In the genomic region with DNA sequence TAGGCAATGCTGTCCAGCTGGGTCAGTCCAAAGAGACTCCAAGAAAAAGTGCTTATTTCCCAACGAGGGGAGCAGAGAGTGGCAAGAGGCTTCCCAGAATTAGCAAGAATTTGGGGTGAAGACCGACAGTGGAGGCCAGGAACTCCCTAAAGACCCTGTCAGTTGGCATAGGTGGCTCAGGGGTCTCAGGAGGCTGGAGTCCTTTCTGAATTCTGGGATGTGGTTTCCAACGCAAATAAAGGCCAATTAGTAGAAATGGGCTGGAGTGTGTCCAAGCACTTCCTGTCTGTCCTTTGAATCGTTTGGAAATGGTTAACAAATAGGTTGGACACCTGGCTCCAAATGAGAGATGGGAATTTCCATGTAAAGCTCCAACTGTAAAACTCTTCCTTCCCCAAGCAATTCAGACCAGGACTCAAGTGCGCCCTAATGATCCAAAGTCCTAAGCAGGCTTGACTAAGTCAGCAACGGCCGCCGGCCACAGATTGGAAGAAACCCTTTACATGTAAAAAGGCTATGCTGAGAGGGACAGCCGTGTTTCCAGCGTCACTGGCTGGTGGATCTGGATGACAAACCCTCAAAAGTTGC, we compare ENCODE assay signal across 11 mouse cellular contexts. TPM values are rescaled to one million over a fixed set of nuclear protein-coding genes. Genes with fewer than 3 reads are reported as not detected.
A peak's percentile ranks its signal among the peaks of the same experiment; 100 is the strongest.
DNase-seq lines count a peak whose midpoint lies in the region; ATAC-seq and TF ChIP-seq lines count a peak whose summit lies in the region.
"Had no signal": no experiment of that assay in that cellular context is flagged by ENCODE, and none has a peak within 500 bp of the region (broad histone marks: within the 10 kb centered on the region; RNA-seq: fewer than 3 reads in every experiment).

No protein-coding gene starts in this region.

- no peak overlapping the region for H3K4me2 ChIP-seq in heart, embryonic 12.5 days
- no peak overlapping the region for H3K4me2 ChIP-seq in midbrain, postnatal 0 days (ENCODE audit: low read depth, low read length, poor library complexity, severe bottlenecking)
- no peak overlapping the region for H3K4me2 ChIP-seq in midbrain, embryonic 13.5 days (replicated peaks)
- no peak overlapping the region for H3K4me2 ChIP-seq in kidney, embryonic 15.5 days
- peak overlapping the region; percentile 20 for H3K4me2 ChIP-seq in stomach, embryonic 16.5 days (ENCODE audit: low read depth, low read length)
- H3K4me2 ChIP-seq: embryonic facial prominence, embryonic 13.5 days; hindbrain, embryonic 15.5 days; limb, embryonic 13.5 days had no signal

- no peak overlapping the region for H3K4me3 ChIP-seq in heart, embryonic 12.5 days
- H3K4me3 ChIP-seq in midbrain, postnatal 0 days (ENCODE audit: low read depth, low read length): no peak overlapping the region
- no peak overlapping the region for H3K4me3 ChIP-seq in midbrain, embryonic 13.5 days (replicated peaks)
- no peak overlapping the region for H3K4me3 ChIP-seq in kidney, embryonic 15.5 days (replicated peaks)
- H3K4me3 ChIP-seq in stomach, embryonic 16.5 days (replicated peaks; ENCODE audit: low read length): no peak overlapping the region
- H3K4me3 ChIP-seq: embryonic facial prominence, embryonic 13.5 days; hindbrain, embryonic 15.5 days; limb, embryonic 13.5 days had no signal

- no peaks in the 10 kb centered on the region for H3K27me3 ChIP-seq in heart, embryonic 12.5 days (replicated peaks)
- no peaks in the 10 kb centered on the region for H3K27me3 ChIP-seq in midbrain, postnatal 0 days (ENCODE audit: insufficient read depth, low read length)
- no peaks in the 10 kb centered on the region for H3K27me3 ChIP-seq in midbrain, embryonic 13.5 days
- H3K27me3 ChIP-seq in kidney, embryonic 15.5 days: no peaks in the 10 kb centered on the region
- H3K27me3 ChIP-seq in stomach, embryonic 16.5 days (ENCODE audit: control insufficient read depth, insufficient read depth, low read length): no peaks in the 10 kb centered on the region
- H3K27me3 ChIP-seq: embryonic facial prominence, embryonic 13.5 days; hindbrain, embryonic 15.5 days; limb, embryonic 13.5 days had no signal

- H3K4me1 ChIP-seq in heart, embryonic 12.5 days (replicated peaks): peaks cover 57% of the 10 kb centered on the region
- H3K4me1 ChIP-seq in midbrain, postnatal 0 days (ENCODE audit: insufficient read depth, low read length): no peaks in the 10 kb centered on the region
- 0 out of 2 replicates have a peak, but pooled peaks cover 3% of the 10 kb centered on the region for H3K4me1 ChIP-seq in midbrain, embryonic 13.5 days (replicated peaks)
- H3K4me1 ChIP-seq in kidney, embryonic 15.5 days: peaks cover 60% of the 10 kb centered on the region
- peaks cover 55% of the 10 kb centered on the region for H3K4me1 ChIP-seq in stomach, embryonic 16.5 days (ENCODE audit: control insufficient read depth, insufficient read depth, low read length)
- H3K4me1 ChIP-seq: hindbrain, embryonic 15.5 days had no signal

- H3K9me3 ChIP-seq in heart, embryonic 12.5 days (replicated peaks): no peaks in the 10 kb centered on the region
- H3K9me3 ChIP-seq in midbrain, postnatal 0 days (ENCODE audit: low read length): no peaks in the 10 kb centered on the region
- H3K9me3 ChIP-seq in midbrain, embryonic 13.5 days: no peaks in the 10 kb centered on the region
- no peaks in the 10 kb centered on the region for H3K9me3 ChIP-seq in kidney, embryonic 15.5 days (replicated peaks)
- no peaks in the 10 kb centered on the region for H3K9me3 ChIP-seq in stomach, embryonic 16.5 days (replicated peaks; ENCODE audit: control insufficient read depth, low read length)
- H3K9me3 ChIP-seq: embryonic facial prominence, embryonic 13.5 days; hindbrain, embryonic 15.5 days; limb, embryonic 13.5 days had no signal

- ATAC-seq in heart, embryonic 12.5 days (ENCODE audit: insufficient number of reproducible peaks, low FRiP score): no peak
- no peak for ATAC-seq in midbrain, postnatal 0 days (ENCODE audit: low FRiP score)
- no peak for ATAC-seq in midbrain, embryonic 13.5 days
- no peak for ATAC-seq in kidney, embryonic 15.5 days (replicated peaks; ENCODE audit: low FRiP score)
- ATAC-seq in stomach, embryonic 16.5 days (ENCODE audit: insufficient read depth, low FRiP score): no peak

- no peaks in the 10 kb centered on the region for H3K36me3 ChIP-seq in heart, embryonic 12.5 days
- H3K36me3 ChIP-seq in midbrain, postnatal 0 days (ENCODE audit: insufficient read depth, low read length): no peaks in the 10 kb centered on the region
- H3K36me3 ChIP-seq in midbrain, embryonic 13.5 days: peaks cover 6% of the 10 kb centered on the region
- peaks cover 7% of the 10 kb centered on the region; the same call in 1 of the 2 replicates for H3K36me3 ChIP-seq in kidney, embryonic 15.5 days
- H3K36me3 ChIP-seq in stomach, embryonic 16.5 days (ENCODE audit: control insufficient read depth, insufficient read depth, low read length): no peaks in the 10 kb centered on the region
- H3K36me3 ChIP-seq: hindbrain, embryonic 15.5 days had no signal

- 78% methylated on average over 10 of the region's 10 CpGs for WGBS in heart, embryonic 12.5 days
- WGBS in midbrain, postnatal 0 days: 84% methylated on average over 10 of the region's 10 CpGs
- 81% methylated on average over 10 of the region's 10 CpGs for WGBS in midbrain, embryonic 13.5 days
- 64% methylated on average over 10 of the region's 10 CpGs for WGBS in kidney, embryonic 15.5 days
- 54% methylated on average over 10 of the region's 10 CpGs for WGBS in stomach, embryonic 16.5 days

- H3K9ac ChIP-seq in heart, embryonic 12.5 days: no peak overlapping the region
- H3K9ac ChIP-seq in midbrain, postnatal 0 days (replicated peaks; ENCODE audit: low read length, poor library complexity, severe bottlenecking): no peak overlapping the region
- no peak overlapping the region for H3K9ac ChIP-seq in midbrain, embryonic 13.5 days (replicated peaks)
- no peak overlapping the region; the same call in 1 of the 2 replicates for H3K9ac ChIP-seq in kidney, embryonic 15.5 days
- peak overlapping the region; percentile 56 for H3K9ac ChIP-seq in stomach, embryonic 16.5 days (ENCODE audit: low read length)
- H3K9ac ChIP-seq: embryonic facial prominence, embryonic 13.5 days; hindbrain, embryonic 15.5 days; limb, embryonic 13.5 days had no signal

- peak; percentile 93 for DNase-seq in heart, adult 11 months
- no peak for DNase-seq in midbrain, postnatal 0 days (ENCODE audit: low spot score)
- DNase-seq in adrenal gland, postnatal 25 days: no peak
- DNase-seq in right cerebral cortex, postnatal 14 days: no peak

- H3K27ac ChIP-seq in heart, embryonic 12.5 days (ENCODE audit: poor library complexity, severe bottlenecking): no peak overlapping the region
- H3K27ac ChIP-seq in midbrain, postnatal 0 days (ENCODE audit: low read depth, low read length): 0 out of 2 replicates have a peak overlapping the region, but pooled peaks have one; percentile 26
- no peak overlapping the region for H3K27ac ChIP-seq in midbrain, embryonic 13.5 days
- peak overlapping the region; percentile 76 for H3K27ac ChIP-seq in kidney, embryonic 15.5 days
- peak overlapping the region; percentile 95 for H3K27ac ChIP-seq in stomach, embryonic 16.5 days (ENCODE audit: low read length)
- H3K27ac ChIP-seq: embryonic facial prominence, embryonic 13.5 days; hindbrain, embryonic 15.5 days; limb, embryonic 13.5 days had no signal

- TF ChIP-seq CTCF in midbrain, postnatal 0 days (IDR thresholded peaks at IDR 0.05): no peak

RNA-seq across cellular contexts. Expression of a gene that starts 35.0 kb away (rescaled TPM):
- polyA plus RNA-seq in heart, embryonic 12.5 days (2016; fragmentation: Nextera tagmentation; extraction: Ambion mirVana): 11.1 and 11.4 TPM in 2 replicates
- total RNA-seq in midbrain, postnatal 0 days (2014; rRNA removed): 1.7 and 2.7 TPM in 2 replicates
- 4.5 and 5.0 TPM in 2 replicates for polyA plus RNA-seq in midbrain, postnatal 0 days (2015; fragmentation: Nextera tagmentation; extraction: Ambion mirVana)
- 6.2 and 7.9 TPM in 2 replicates for polyA plus RNA-seq in midbrain, embryonic 13.5 days (2015; fragmentation: Nextera tagmentation; extraction: Ambion mirVana)
- 10.3 and 10.5 TPM in 2 replicates for polyA plus RNA-seq in kidney, embryonic 15.5 days (2015; fragmentation: Nextera tagmentation; extraction: Ambion mirVana)
- 10.4 and 11.8 TPM in 2 replicates for polyA plus RNA-seq in stomach, embryonic 16.5 days (2015; fragmentation: Nextera tagmentation; extraction: Ambion mirVana)
- total RNA-seq in adrenal gland, postnatal 25 days (2021): 8.5 and 10.5 TPM in 2 replicates

RNA-seq across cellular contexts. Expression of a gene that starts 35.2 kb away (rescaled TPM):
- 56.8 and 57.1 TPM in 2 replicates for polyA plus RNA-seq in heart, embryonic 12.5 days (2016; fragmentation: Nextera tagmentation; extraction: Ambion mirVana)
- total RNA-seq in midbrain, postnatal 0 days (2014; rRNA removed): 35.6 and 47.9 TPM in 2 replicates
- 53.7 and 59.6 TPM in 2 replicates for polyA plus RNA-seq in midbrain, postnatal 0 days (2015; fragmentation: Nextera tagmentation; extraction: Ambion mirVana)
- polyA plus RNA-seq in midbrain, embryonic 13.5 days (2015; fragmentation: Nextera tagmentation; extraction: Ambion mirVana): 56.9 and 63.2 TPM in 2 replicates
- 60.9 and 70.7 TPM in 2 replicates for polyA plus RNA-seq in kidney, embryonic 15.5 days (2015; fragmentation: Nextera tagmentation; extraction: Ambion mirVana)
- 58.4 and 60.0 TPM in 2 replicates for polyA plus RNA-seq in stomach, embryonic 16.5 days (2015; fragmentation: Nextera tagmentation; extraction: Ambion mirVana)
- 41.3 and 44.1 TPM in 2 replicates for total RNA-seq in adrenal gland, postnatal 25 days (2021)

Comparison
In these comparisons a context has a peak if more than half of its experiments do, and no peak if none do; other contexts are left out.
1. H3K27ac ChIP-seq: peak in midbrain, postnatal 0 days (single experiment), kidney, embryonic 15.5 days (single experiment) and stomach, embryonic 16.5 days (single experiment); none in heart, embryonic 12.5 days (single experiment) and midbrain, embryonic 13.5 days (single experiment).